Mouse (Mus musculus) layer of hippocampus, adult 18-20 months (tissue): ENCODE measurements around the gene Acin1. TPM values are rescaled to one million over a fixed set of nuclear protein-coding genes. Genes with fewer than 3 reads are reported as not detected.
A peak's percentile ranks its signal among the peaks of the same experiment; 100 is the strongest.

Experiments
- DNase-seq, 2 experiments: peaks; one replicate each; pipeline ENCODE4 v3.0.0; 2022; ENCODE audit warnings: low spot score in 2 of 2
- total RNA-seq, 2 experiments: library from RNA; stranded (reverse); gene quantifications; 2 replicates each; pipeline ENCODE4 v1.2.3; 2021

The Acin1 gene
- total RNA-seq, 2 experiments from 2014 or later = 196 to 207 TPM

GRCm38 (mm10) chr14:54699586-54699985, 12.9 kb upstream of the Acin1 start:
- no peak for DNase-seq

DNA sequence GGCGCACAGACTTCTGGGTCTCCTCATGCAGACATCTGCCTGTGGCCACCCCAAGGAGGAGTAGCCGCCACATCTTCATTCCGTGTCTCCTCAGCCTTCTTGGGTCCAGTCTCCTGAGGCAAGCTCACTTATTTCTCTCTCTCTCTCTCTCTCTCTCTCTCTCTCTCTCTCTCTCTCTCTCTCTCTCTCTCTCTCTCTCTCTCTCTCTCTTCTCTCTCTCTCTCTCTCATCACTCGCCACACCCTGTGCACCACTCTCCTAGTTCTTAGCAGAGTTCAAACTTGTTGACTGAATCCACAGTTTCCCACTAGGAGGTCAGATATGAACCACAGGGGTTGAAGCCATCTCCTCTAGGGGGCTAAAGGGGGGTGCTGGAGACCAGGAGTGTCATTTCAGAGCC, 12.0 kb upstream of the Acin1 start, which contains the start of gene Gm29776:
TSS of gene Gm29776 (minus strand) at position 101 of the 400 bp plus-strand sequence.
- no peak for DNase-seq

GRCm38 (mm10) chr14:54696752-54697151, 10.0 kb upstream of the Acin1 start:
- DNase-seq = no peak

- DNase-seq = no peak
Measured at GRCm38 (mm10) chr14:54695042-54695441, 8.3 kb upstream of the Acin1 start.

DNA sequence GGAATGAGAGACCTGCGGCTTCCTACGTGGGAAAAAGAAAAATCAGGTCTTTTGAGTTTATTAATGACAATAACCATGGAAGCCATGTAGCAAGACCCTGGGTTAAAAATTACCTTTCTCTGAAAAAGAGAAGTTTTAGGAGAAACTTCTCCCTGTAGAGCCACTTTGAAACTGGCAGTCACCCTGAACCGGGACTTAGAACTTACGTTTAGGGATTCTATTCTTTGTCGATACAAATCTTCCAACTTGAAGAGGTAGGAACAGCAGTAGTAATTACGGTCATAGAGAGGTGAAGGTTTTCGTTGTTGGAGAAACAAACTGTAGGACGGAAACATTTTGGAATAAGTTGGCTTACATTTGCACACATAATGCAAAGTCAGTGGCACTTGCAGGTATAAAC, 520 bp upstream of the Acin1 start:
- DNase-seq = no peak

GRCm38 (mm10) chr14:54686063-54686521, 639 bp downstream of the Acin1 start, which contains the start of gene 1700123O20Rik:
Gene 1700123O20Rik (plus strand): TSS chr14:54686216.
- peak in 1 of 2 experiments; percentile 88 for DNase-seq

- DNase-seq = no peak
Measured at GRCm38 (mm10) chr14:54685471-54685870, 1.3 kb downstream of the Acin1 start.

DNA sequence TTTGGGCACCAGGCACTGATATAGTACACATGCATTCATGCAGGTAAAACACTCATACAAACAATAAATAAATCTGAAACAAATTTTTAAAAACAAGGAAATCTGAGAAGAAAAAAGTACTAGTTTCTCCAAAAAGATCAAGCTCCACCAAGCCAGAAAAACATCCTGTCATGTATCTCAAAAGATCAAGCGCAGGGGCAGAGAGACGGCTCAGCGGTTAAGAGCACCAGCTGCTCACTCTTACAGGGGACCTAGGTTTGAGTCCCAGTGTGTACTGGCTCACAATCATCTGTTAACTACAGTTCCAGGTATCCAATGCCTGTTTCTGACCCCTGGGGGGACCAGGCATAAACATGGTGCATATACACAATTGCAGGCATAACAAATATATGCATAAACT, 4.3 kb downstream of the Acin1 start:
- no peak for DNase-seq

DNA sequence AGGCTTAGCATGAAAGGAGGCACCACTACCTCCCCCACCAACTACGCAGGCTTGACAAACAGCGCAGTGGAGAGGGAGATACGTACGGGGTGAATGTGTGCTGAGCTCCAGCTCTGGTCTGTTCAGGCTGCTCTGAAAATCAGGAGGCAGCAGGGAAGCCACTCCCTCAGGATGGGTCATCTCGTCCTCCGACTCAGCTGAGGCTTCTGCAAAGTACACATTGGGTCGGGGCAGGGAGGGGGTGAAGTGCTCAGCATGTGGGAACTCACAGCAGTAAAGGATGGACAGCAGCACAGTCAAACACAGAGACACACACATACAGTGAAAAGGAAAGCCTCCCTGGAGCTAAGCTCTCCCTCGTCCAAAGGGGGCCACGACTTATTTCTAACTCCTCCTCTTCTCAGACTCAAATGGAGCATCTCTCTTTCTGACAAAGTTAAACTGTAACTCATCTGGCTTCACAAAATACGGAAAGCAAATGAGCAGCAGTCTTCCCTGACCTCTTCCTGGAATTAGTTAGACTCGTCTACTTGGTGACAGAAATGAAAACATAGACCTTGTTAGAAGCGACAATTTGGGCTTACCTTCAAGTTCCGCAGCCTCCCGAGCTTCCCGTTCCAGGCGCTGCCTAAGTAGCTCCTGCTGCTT, 8.0 kb downstream of the Acin1 start:
- no peak for DNase-seq

- DNase-seq = peak; percentile 19 to 62
Measured at GRCm38 (mm10) chr14:54676290-54676689, 10.4 kb downstream of the Acin1 start.

- no peak for DNase-seq
Measured at GRCm38 (mm10) chr14:54674317-54674716, 12.4 kb downstream of the Acin1 start.

GRCm38 (mm10) chr14:54669381-54669780, 17.4 kb downstream of the Acin1 start:
- peak in 1 of 2 experiments; percentile 57 for DNase-seq

- no peak for DNase-seq
Measured at GRCm38 (mm10) chr14:54664477-54665222, 22.1 kb downstream of the Acin1 start.

- DNase-seq = no peak
Measured at GRCm38 (mm10) chr14:54660009-54660408, 26.7 kb downstream of the Acin1 start.

DNA sequence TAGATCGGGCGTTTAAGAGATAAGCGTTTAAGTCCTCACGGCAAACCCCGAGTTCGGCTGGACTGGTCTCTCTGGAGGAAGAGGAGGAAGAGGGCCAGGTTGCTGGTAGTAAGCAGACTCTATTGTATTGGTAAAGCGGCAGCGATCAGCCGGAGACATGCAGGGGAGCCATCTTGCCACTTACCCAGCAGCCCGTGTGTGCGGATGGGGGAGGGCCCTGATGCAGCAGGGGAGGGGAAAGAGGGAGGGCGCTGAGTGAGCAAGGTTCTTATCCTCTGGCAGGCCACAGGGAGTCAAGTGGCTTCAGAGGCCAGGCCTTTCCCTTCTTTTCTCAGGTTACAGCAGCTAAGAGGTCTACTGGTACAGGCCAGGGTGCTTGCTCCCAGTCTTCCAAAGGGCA, 33.2 kb downstream of the Acin1 start:
- DNase-seq = peak; percentile 82 to 90

- DNase-seq = no peak
Measured at GRCm38 (mm10) chr14:54652787-54653186, 33.9 kb downstream of the Acin1 start.

DNA sequence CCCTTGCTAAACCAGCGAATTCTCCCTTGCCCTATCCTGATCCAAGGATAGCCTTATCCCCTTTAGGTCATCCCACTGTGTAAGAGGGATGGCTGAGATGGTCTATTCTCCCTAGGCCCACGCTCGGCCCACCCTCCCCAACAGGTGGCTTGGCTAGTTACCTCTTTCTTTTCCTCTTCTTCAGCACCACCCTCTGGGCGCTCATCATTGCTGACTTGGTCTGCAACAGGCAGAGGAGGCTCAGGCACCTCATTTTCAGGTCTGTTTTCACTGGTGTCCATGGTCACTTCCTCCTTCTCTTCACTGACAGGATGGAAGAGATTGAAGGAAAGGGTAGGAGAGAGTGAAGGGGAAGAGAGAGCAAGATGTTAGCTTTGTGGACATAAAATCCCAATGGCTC, 35.2 kb downstream of the Acin1 start:
- DNase-seq = no peak

DNA sequence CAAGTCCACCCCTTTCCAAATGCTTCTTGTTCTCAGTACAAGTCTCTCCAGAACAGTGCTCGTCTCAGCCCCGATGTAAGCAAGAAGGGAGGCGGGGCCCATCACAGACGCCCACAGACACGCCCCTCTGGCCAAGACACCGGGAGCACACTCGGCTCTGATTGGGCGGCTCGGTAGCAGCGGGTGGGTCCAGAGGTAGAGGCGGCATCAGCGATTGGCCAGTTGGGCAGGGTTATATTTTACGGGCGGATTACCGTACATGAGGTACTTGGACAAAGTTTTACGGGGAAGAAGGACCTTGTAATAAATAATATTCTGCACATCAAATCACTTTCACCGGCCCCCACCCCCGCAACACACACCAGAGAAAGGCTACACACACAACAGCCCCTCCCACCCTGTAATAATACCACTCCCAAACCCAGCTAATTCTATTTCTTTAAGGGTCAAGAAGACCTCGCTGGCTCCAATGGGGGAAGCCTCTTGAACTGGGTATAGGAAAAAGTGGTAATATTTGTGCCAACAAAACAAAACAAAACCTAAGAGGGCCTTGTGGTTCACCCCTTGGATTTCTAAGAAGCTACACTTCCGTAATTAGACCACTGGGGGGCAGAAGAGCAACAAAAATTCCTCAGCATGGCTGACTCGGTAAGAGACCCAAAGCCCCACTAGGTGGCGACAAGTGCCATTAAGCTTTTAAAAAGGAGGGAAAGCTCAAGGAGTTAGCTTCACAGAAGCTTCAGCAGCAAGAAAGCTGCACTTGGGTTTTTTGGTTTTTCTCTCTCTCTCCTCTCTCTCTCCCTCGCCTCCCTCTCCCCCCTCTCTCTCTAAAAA, 35.9 kb downstream of the Acin1 start:
- DNase-seq = peak; percentile 74 to 89

DNA sequence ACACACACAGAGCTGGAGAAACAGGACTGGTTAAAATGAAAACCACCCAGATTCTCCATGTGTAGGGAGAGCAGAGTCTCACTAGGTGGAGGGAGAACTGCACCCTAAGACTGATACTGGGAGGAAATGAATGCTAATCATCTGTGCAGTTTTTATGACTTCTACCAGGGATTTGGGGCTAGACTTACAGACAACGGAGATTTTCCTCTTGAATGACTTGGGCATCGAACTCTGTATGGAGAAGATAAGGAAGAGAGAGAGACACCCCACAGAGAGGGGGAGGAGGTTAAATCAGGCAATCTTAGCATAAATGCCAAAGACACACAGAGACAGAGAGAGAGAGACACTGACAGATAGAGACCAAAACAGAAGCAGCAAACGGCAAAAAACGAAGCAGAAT, 38.8 kb downstream of the Acin1 start:
- DNase-seq = no peak

DNA sequence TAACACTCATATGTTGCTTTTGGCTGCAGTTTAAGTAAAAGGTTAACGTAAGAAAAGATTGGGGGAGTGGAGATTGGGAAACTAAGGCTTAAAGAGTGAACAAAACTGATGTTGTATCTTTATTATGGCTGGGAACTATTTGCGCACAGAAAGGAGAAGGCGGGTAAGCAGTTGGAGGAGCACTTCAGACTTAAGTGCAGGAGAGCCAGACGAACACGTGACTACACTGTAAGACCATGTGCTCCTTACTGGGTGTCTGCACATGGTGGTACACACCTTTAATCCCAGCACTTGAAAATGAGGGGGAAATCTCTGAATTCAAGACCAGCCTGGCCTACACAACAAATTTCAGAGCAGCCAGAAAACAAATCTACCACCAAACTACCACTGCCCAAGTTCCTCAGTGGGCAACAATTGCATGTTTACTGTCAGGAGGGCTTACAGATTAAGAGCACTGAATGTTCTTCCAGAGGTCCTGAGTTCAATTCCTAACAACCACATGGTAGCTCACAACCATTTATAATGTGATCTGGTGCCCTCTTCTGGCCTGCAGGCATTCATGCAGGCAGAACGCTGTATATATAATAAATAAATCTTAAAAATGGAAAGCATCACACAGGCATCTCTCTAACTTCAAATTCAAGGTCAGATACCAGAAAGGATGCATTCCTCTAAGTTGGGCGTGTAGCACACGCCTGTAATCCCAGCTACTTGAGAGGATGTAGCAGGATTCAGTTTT, 39.7 kb downstream of the Acin1 start:
- no peak for DNase-seq

DNA sequence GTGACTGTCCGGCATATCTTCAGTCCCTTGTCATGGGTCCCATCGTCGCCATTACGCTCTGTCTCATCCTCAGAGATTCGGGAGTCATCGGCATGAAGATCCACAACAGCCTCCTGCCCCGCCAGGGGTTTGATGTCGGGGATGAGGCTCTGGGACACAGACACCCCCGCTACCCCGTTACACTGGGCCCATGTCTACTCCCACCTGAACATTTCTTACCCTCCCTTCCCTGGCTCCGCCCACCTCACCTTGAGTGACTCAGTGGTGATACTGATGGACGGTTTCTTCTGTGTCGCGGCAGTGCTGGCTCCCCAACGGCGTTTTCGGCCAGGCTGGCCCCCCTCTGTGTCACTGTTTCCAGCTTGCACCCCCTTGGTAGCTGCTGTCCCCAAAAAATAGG, 40.3 kb downstream of the Acin1 start:
- no peak for DNase-seq
